In the genomic region with DNA sequence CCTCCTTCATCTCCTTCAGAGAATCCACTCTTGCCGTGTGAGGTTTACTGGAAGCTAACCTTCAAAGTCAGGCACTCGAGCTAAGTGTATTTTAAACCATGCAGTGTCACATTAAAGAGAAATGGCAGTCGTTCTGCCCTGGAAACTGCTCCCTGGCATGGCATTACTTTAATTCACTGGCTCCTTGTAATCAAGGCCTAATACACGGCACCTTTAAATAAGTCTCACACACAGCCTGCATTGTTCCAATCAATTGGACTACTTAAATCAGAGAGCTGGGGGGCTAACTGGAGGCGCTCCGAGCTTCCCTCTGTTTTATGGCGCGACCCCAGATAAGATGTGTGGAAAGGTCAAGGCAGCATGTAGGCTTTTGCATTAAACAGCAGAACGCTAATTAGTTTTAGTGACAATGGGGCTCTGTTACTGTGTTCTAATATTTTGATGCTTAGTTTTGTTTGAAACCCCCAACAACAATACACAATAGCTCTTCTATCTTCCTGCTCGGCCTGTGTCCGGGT, we compare ENCODE assay signal across 18 mouse cellular contexts.
DNase-seq lines count a peak whose midpoint lies in the region; ATAC-seq and TF ChIP-seq lines count a peak whose summit lies in the region.
"Had no signal": no experiment of that assay in that cellular context is flagged by ENCODE, and none has a peak within 500 bp of the region (broad histone marks: within the 10 kb centered on the region; RNA-seq: fewer than 3 reads in every experiment).

No protein-coding gene starts in this region.

- no peak for DNase-seq in hindbrain, embryonic 14.5 days (ENCODE audit: low spot score)
- DNase-seq in embryo, embryonic 10 days (ENCODE audit: low spot score), result peak; percentile 28
- peak; percentile 17 for DNase-seq in embryo, embryonic 9.5 days (ENCODE audit: extremely low spot score)
- DNase-seq in liver, postnatal 0 days, result no peak
- DNase-seq in adipocyte (ENCODE audit: low spot score), result no peak
- DNase-seq: cerebellum, adult 11 months; cerebellum, postnatal 14 days; left cerebral cortex, postnatal 4 days; liver, embryonic 13.5 days; right cerebral cortex, postnatal 14 days; thymus, adult 2 months had no signal

- TF ChIP-seq CTCF in liver, postnatal 0 days (IDR thresholded peaks at IDR 0.05; ENCODE audit: low read depth), result no peak

- H3K4me3 ChIP-seq in hindbrain, embryonic 12.5 days, result no peak overlapping the region
- no peak overlapping the region for H3K4me3 ChIP-seq in hindbrain, embryonic 14.5 days (replicated peaks; ENCODE audit: low read length)
- no peak overlapping the region for H3K4me3 ChIP-seq in midbrain, embryonic 16.5 days (ENCODE audit: low read depth, low read length)
- no peak overlapping the region for H3K4me3 ChIP-seq in liver, postnatal 0 days (ENCODE audit: low read depth, low read length)
- H3K4me3 ChIP-seq: erythroblast, embryonic 14.5 days; heart, embryonic 12.5 days; intestine, embryonic 15.5 days; liver, embryonic 13.5 days; stomach, embryonic 15.5 days had no signal

- no peak for ATAC-seq in hindbrain, embryonic 12.5 days (ENCODE audit: low FRiP score)
- no peak for ATAC-seq in hindbrain, embryonic 14.5 days (ENCODE audit: low FRiP score)
- 0 out of 2 replicates have a peak, but pooled peaks have one; percentile 32 for ATAC-seq in midbrain, embryonic 16.5 days
- ATAC-seq in liver, postnatal 0 days, result no peak
- ATAC-seq: intestine, embryonic 15.5 days; lung, postnatal 0 days had no signal

- peaks cover 11% of the 10 kb centered on the region for H3K4me1 ChIP-seq in hindbrain, embryonic 12.5 days
- H3K4me1 ChIP-seq in hindbrain, embryonic 14.5 days (replicated peaks; ENCODE audit: control insufficient read depth, insufficient read depth, low read length), result peaks cover 4% of the 10 kb centered on the region; the same call in 1 of the 2 replicates
- H3K4me1 ChIP-seq in midbrain, embryonic 16.5 days (ENCODE audit: control insufficient read depth, insufficient read depth, low read length), result peaks cover 6% of the 10 kb centered on the region; the same call in 1 of the 2 replicates
- H3K4me1 ChIP-seq in liver, postnatal 0 days (ENCODE audit: insufficient read depth), result no peaks in the 10 kb centered on the region
- H3K4me1 ChIP-seq: heart, embryonic 12.5 days; intestine, embryonic 15.5 days; liver, embryonic 13.5 days; stomach, embryonic 15.5 days had no signal

- H3K9me3 ChIP-seq in hindbrain, embryonic 12.5 days (replicated peaks), result no peaks in the 10 kb centered on the region
- H3K9me3 ChIP-seq in hindbrain, embryonic 14.5 days (ENCODE audit: control insufficient read depth, low read length), result no peaks in the 10 kb centered on the region
- no peaks in the 10 kb centered on the region for H3K9me3 ChIP-seq in midbrain, embryonic 16.5 days (replicated peaks; ENCODE audit: control insufficient read depth, low read length, poor library complexity, severe bottlenecking)
- no peaks in the 10 kb centered on the region for H3K9me3 ChIP-seq in liver, postnatal 0 days (ENCODE audit: low read length)
- H3K9me3 ChIP-seq: heart, embryonic 12.5 days; intestine, embryonic 15.5 days; liver, embryonic 13.5 days; stomach, embryonic 15.5 days had no signal

- no peak overlapping the region for H3K4me2 ChIP-seq in hindbrain, embryonic 12.5 days (replicated peaks)
- H3K4me2 ChIP-seq in hindbrain, embryonic 14.5 days (replicated peaks), result no peak overlapping the region
- H3K4me2 ChIP-seq in midbrain, embryonic 16.5 days (ENCODE audit: low read length), result no peak overlapping the region
- H3K4me2 ChIP-seq in liver, postnatal 0 days (ENCODE audit: low read depth, low read length), result no peak overlapping the region
- H3K4me2 ChIP-seq: heart, embryonic 12.5 days; intestine, embryonic 15.5 days; liver, embryonic 13.5 days; stomach, embryonic 15.5 days had no signal

- peaks cover 13% of the 10 kb centered on the region for H3K27me3 ChIP-seq in hindbrain, embryonic 12.5 days
- H3K27me3 ChIP-seq in hindbrain, embryonic 14.5 days (ENCODE audit: control insufficient read depth, insufficient read depth, low read length), result peaks cover 7% of the 10 kb centered on the region; the same call in 1 of the 2 replicates
- H3K27me3 ChIP-seq in midbrain, embryonic 16.5 days (ENCODE audit: control insufficient read depth, insufficient read depth, low read depth, low read length), result no peaks in the 10 kb centered on the region
- no peaks in the 10 kb centered on the region for H3K27me3 ChIP-seq in liver, postnatal 0 days (ENCODE audit: insufficient read depth, low read length)
- H3K27me3 ChIP-seq: heart, embryonic 12.5 days; intestine, embryonic 15.5 days; liver, embryonic 13.5 days; stomach, embryonic 15.5 days had no signal

- no peaks in the 10 kb centered on the region for H3K36me3 ChIP-seq in hindbrain, embryonic 12.5 days
- no peaks in the 10 kb centered on the region for H3K36me3 ChIP-seq in hindbrain, embryonic 14.5 days (replicated peaks; ENCODE audit: control insufficient read depth, insufficient read depth)
- H3K36me3 ChIP-seq in midbrain, embryonic 16.5 days (ENCODE audit: control insufficient read depth, insufficient read depth, low read length), result no peaks in the 10 kb centered on the region
- no peaks in the 10 kb centered on the region for H3K36me3 ChIP-seq in liver, postnatal 0 days (replicated peaks; ENCODE audit: insufficient read depth, low read length)
- H3K36me3 ChIP-seq: heart, embryonic 12.5 days; intestine, embryonic 15.5 days; liver, embryonic 13.5 days; stomach, embryonic 15.5 days had no signal

- no peak for TF ChIP-seq EP300 in liver, postnatal 0 days (IDR thresholded peaks at IDR 0.05; ENCODE audit: low read depth)

- 0 out of 2 replicates have a peak overlapping the region, but pooled peaks have one; percentile 5 for H3K9ac ChIP-seq in hindbrain, embryonic 12.5 days
- H3K9ac ChIP-seq in hindbrain, embryonic 14.5 days, result no peak overlapping the region
- H3K9ac ChIP-seq in midbrain, embryonic 16.5 days (ENCODE audit: low read depth, low read length), result no peak overlapping the region
- no peak overlapping the region for H3K9ac ChIP-seq in liver, postnatal 0 days (replicated peaks)
- H3K9ac ChIP-seq: heart, embryonic 12.5 days; intestine, embryonic 15.5 days; liver, embryonic 13.5 days; stomach, embryonic 15.5 days had no signal

- H3K27ac ChIP-seq in hindbrain, embryonic 12.5 days, result no peak overlapping the region
- H3K27ac ChIP-seq in hindbrain, embryonic 14.5 days, result no peak overlapping the region
- H3K27ac ChIP-seq in midbrain, embryonic 16.5 days (ENCODE audit: low read length), result no peak overlapping the region
- H3K27ac ChIP-seq in liver, postnatal 0 days (ENCODE audit: low read depth), result no peak overlapping the region
- H3K27ac ChIP-seq: intestine, embryonic 15.5 days; liver, embryonic 13.5 days; stomach, embryonic 15.5 days had no signal

- WGBS in hindbrain, embryonic 12.5 days, result 24% methylated on average over 11 of the region's 11 CpGs
- WGBS in hindbrain, embryonic 14.5 days, result 18% methylated on average over 11 of the region's 11 CpGs
- WGBS in midbrain, embryonic 16.5 days, result 19% methylated on average over 11 of the region's 11 CpGs
- 57% methylated on average over 11 of the region's 11 CpGs for WGBS in liver, postnatal 0 days (ENCODE audit: insufficient replicate concordance)

Comparison
In these comparisons a context has a peak if more than half of its experiments do, and no peak if none do; other contexts are left out.
1. DNase-seq: peak in embryo, embryonic 10 days (single experiment) and embryo, embryonic 9.5 days (single experiment); none in hindbrain, embryonic 14.5 days (single experiment), liver, postnatal 0 days (single experiment) and adipocyte (single experiment).